Mouse (Mus musculus): Measurements from ENCODE around the gene Ckmt2. TPM values are rescaled to one million over a fixed set of nuclear protein-coding genes. Genes with fewer than 3 reads are reported as not detected.

Ckmt2 gene
- total RNA-seq, 1 experiment from 2014 or later, result not detected

Other genes starting within 250 kb of the Ckmt2 start
- gene Acot12, start 135.4 kb downstream of the Ckmt2 start, total RNA-seq (2017), result not detected in 2 replicates
- gene Zcchc9, start 69.2 kb downstream of the Ckmt2 start, total RNA-seq (2017), result 41.1 and 63.4 TPM in 2 replicates

Measured in hematopoietic stem cell, adult 5-6 weeks (primary cell).